ENCODE assay signal across 10 mouse cellular contexts in genomic region chr6:72326274-72326673, GRCm38 (mm10). TPM values are rescaled to one million over a fixed set of nuclear protein-coding genes. Genes with fewer than 3 reads are reported as not detected.
DNase-seq lines count a peak whose midpoint lies in the region; ATAC-seq and TF ChIP-seq lines count a peak whose summit lies in the region.
"Had no signal": no experiment of that assay in that cellular context is flagged by ENCODE, and none has a peak within 500 bp of the region (broad histone marks: within the 10 kb centered on the region; RNA-seq: fewer than 3 reads in every experiment).

No protein-coding gene starts in this region.

- peak; percentile 19 for DNase-seq in embryo, embryonic 11 days
- no peak for DNase-seq in embryo, embryonic 10.5 days (ENCODE audit: low spot score)
- DNase-seq in ovary, postnatal 36 days (ENCODE audit: low spot score): peak; percentile 43
- no peak for DNase-seq in ovary, postnatal 10 days (ENCODE audit: low spot score)
- DNase-seq in liver, embryonic 14.5 days (ENCODE audit: low read depth in 3 of 3, low spot score in 3 of 3): no peak
- no peak for DNase-seq in gastrocnemius, postnatal 36 days

- H3K4me2 ChIP-seq in liver, embryonic 14.5 days (ENCODE audit: low read depth): no peak overlapping the region

- TF ChIP-seq POLR2A in small intestine, adult 2 months (IDR thresholded peaks at IDR 0.05; ENCODE audit: low read depth, low read length): no peak

- ATAC-seq in erythroblast, adult 5-6 weeks (replicated peaks; ENCODE audit: low FRiP score, poor library complexity, severe bottlenecking): peak; percentile 50
- ATAC-seq in liver, embryonic 14.5 days (ENCODE audit: insufficient read depth): no peak

- TF ChIP-seq EP300 in liver, embryonic 14.5 days (IDR thresholded peaks at IDR 0.05; ENCODE audit: low read depth): no peak

- H3K9ac ChIP-seq in liver, embryonic 14.5 days (replicated peaks): no peak overlapping the region

- peak; percentile 64 for TF ChIP-seq CTCF in liver, embryonic 14.5 days (IDR thresholded peaks at IDR 0.05; ENCODE audit: low read depth)
- peak; percentile 40; the same call in 1 of the 2 replicates for TF ChIP-seq CTCF in small intestine, adult 2 months (IDR thresholded peaks at IDR 0.05; ENCODE audit: extremely low read depth, insufficient read length, insufficient replicate concordance, low read depth, low read length)

- peaks cover 90% of the 10 kb centered on the region for H3K36me3 ChIP-seq in liver, embryonic 14.5 days (replicated peaks; ENCODE audit: control insufficient read depth, insufficient read depth, low read depth)
- H3K36me3 ChIP-seq in small intestine, adult 2 months (ENCODE audit: control insufficient read depth, insufficient read depth, low read length): peaks cover 58% of the 10 kb centered on the region

- H3K4me1 ChIP-seq in liver, embryonic 14.5 days (replicated peaks; ENCODE audit: control insufficient read depth in 2 of 2, insufficient read depth in 2 of 2, low read length in 1 of 2): peaks cover 13 to 14% of the 10 kb centered on the region in 2 experiments
- no peaks in the 10 kb centered on the region for H3K4me1 ChIP-seq in small intestine, adult 2 months (ENCODE audit: control insufficient read depth, insufficient read depth, insufficient read length, low read length)

- no peak overlapping the region for H3K27ac ChIP-seq in liver, embryonic 14.5 days
- H3K27ac ChIP-seq in small intestine, adult 2 months (ENCODE audit: insufficient read depth, low read depth, low read length): no peak overlapping the region

- H3K9me3 ChIP-seq in liver, embryonic 14.5 days (ENCODE audit: control insufficient read depth, low read length): no peaks in the 10 kb centered on the region
- H3K9me3 ChIP-seq: G1E had no signal

- no peaks in the 10 kb centered on the region for H3K27me3 ChIP-seq in liver, embryonic 14.5 days (ENCODE audit: control insufficient read depth, insufficient read depth, low read length)
- no peaks in the 10 kb centered on the region for H3K27me3 ChIP-seq in small intestine, adult 2 months (ENCODE audit: control insufficient read depth, insufficient read depth, low read length)

- WGBS in liver, embryonic 14.5 days (ENCODE audit: insufficient replicate concordance): 66% methylated on average over 6 of the region's 6 CpGs
- 43% methylated on average over 6 of the region's 6 CpGs for WGBS in small intestine, adult 2 months

- intact Hi-C loops in gastrocnemius, postnatal 36 days (cut with DNase I): no loop called here

- no peak overlapping the region for H3K4me3 ChIP-seq in liver, embryonic 14.5 days (ENCODE audit: insufficient read depth in 1 of 2, low read depth in 2 of 2, low read length in 2 of 2)
- no peak overlapping the region for H3K4me3 ChIP-seq in small intestine, adult 2 months (ENCODE audit: low read depth, low read length)

RNA-seq across cellular contexts. Expression of gene Usp39, which starts 18.7 kb away (rescaled TPM):
- total RNA-seq in erythroblast, adult 5-6 weeks (2015; ENCODE audit: low replicate concordance): 25.4 and 28.0 TPM in 2 replicates
- total RNA-seq in erythroblast, adult 5-6 weeks (2017; ENCODE audit: low replicate concordance): 27.8 and 34.2 TPM in 2 replicates
- polyA plus RNA-seq in liver, embryonic 14.5 days (2012; rRNA removed): 23.9 and 32.7 TPM in 2 replicates
- polyA plus RNA-seq in liver, embryonic 14.5 days (2014; fragmentation: Nextera tagmentation; extraction: Ambion mirVana): 49.6 and 58.7 TPM in 2 replicates
- polyA plus RNA-seq in small intestine, adult 2 months (2012; rRNA removed): 5.5 and 6.8 TPM in 2 replicates
- total RNA-seq in gastrocnemius, postnatal 36 days (2021): 10 to 100 TPM; 18.1 to 18.2 TPM

RNA-seq across cellular contexts. Expression of gene 0610030E20Rik, which starts 20.8 kb away (rescaled TPM):
- total RNA-seq in erythroblast, adult 5-6 weeks (2015; ENCODE audit: low replicate concordance): 9.2 and 11.5 TPM in 2 replicates
- 8.8 and 15.0 TPM in 2 replicates for total RNA-seq in erythroblast, adult 5-6 weeks (2017; ENCODE audit: low replicate concordance)
- 8.7 and 10.1 TPM in 2 replicates for polyA plus RNA-seq in liver, embryonic 14.5 days (2012; rRNA removed)
- 7.9 and 10.9 TPM in 2 replicates for polyA plus RNA-seq in liver, embryonic 14.5 days (2014; fragmentation: Nextera tagmentation; extraction: Ambion mirVana)
- polyA plus RNA-seq in small intestine, adult 2 months (2012; rRNA removed): 6.5 and 12.7 TPM in 2 replicates
- total RNA-seq in gastrocnemius, postnatal 36 days (2021): 1 to 10 TPM; 9.0 to 9.5 TPM

RNA-seq across cellular contexts. Expression of gene Sftpb, which starts 21.9 kb away (rescaled TPM):
- total RNA-seq in erythroblast, adult 5-6 weeks (2015; ENCODE audit: low replicate concordance): not detected in 2 replicates
- total RNA-seq in erythroblast, adult 5-6 weeks (2017; ENCODE audit: low replicate concordance): 1.6 TPM in 1 of 2 replicates, not detected in the other
- not detected in 2 replicates for polyA plus RNA-seq in liver, embryonic 14.5 days (2012; rRNA removed)
- polyA plus RNA-seq in liver, embryonic 14.5 days (2014; fragmentation: Nextera tagmentation; extraction: Ambion mirVana): not detected in 2 replicates
- polyA plus RNA-seq in small intestine, adult 2 months (2012; rRNA removed): 0.36 and 0.71 TPM in 2 replicates
- total RNA-seq in gastrocnemius, postnatal 36 days (2021): not detected
- total RNA-seq: G1E had no signal
- polyA plus RNA-seq: G1E; limb, embryonic 14.5 days had no signal

RNA-seq across cellular contexts. Expression of gene Tmem150a, which starts 29.0 kb away (rescaled TPM):
- 1.5 TPM in 1 of 2 replicates, not detected in the other for total RNA-seq in erythroblast, adult 5-6 weeks (2015; ENCODE audit: low replicate concordance)
- total RNA-seq in erythroblast, adult 5-6 weeks (2017; ENCODE audit: low replicate concordance): 1.4 TPM in 1 of 2 replicates, not detected in the other
- 39.0 and 58.3 TPM in 2 replicates for polyA plus RNA-seq in liver, embryonic 14.5 days (2012; rRNA removed)
- 43.6 and 48.0 TPM in 2 replicates for polyA plus RNA-seq in liver, embryonic 14.5 days (2014; fragmentation: Nextera tagmentation; extraction: Ambion mirVana)
- 16.6 and 31.8 TPM in 2 replicates for polyA plus RNA-seq in small intestine, adult 2 months (2012; rRNA removed)
- 10 to 100 TPM; 16.9 to 18.8 TPM for total RNA-seq in gastrocnemius, postnatal 36 days (2021)

RNA-seq across cellular contexts. Expression of gene Rnf181, which starts 40.5 kb away (rescaled TPM):
- total RNA-seq in erythroblast, adult 5-6 weeks (2015; ENCODE audit: low replicate concordance): 37.1 and 51.6 TPM in 2 replicates
- 44.0 and 47.3 TPM in 2 replicates for total RNA-seq in erythroblast, adult 5-6 weeks (2017; ENCODE audit: low replicate concordance)
- polyA plus RNA-seq in liver, embryonic 14.5 days (2012; rRNA removed): 40.3 and 42.8 TPM in 2 replicates
- 68.0 and 75.4 TPM in 2 replicates for polyA plus RNA-seq in liver, embryonic 14.5 days (2014; fragmentation: Nextera tagmentation; extraction: Ambion mirVana)
- 59.5 and 97.6 TPM in 2 replicates for polyA plus RNA-seq in small intestine, adult 2 months (2012; rRNA removed)
- total RNA-seq in gastrocnemius, postnatal 36 days (2021): 10 to 100 TPM; 23.7 to 24.2 TPM

Comparison
In these comparisons a context has a peak if more than half of its experiments do, and no peak if none do; other contexts are left out.
1. DNase-seq: peak in embryo, embryonic 11 days (single experiment) and ovary, postnatal 36 days (single experiment); none in embryo, embryonic 10.5 days (single experiment), ovary, postnatal 10 days (single experiment), liver, embryonic 14.5 days (0 of 3) and gastrocnemius, postnatal 36 days (0 of 2).